Mouse (Mus musculus) intestine, embryonic 15.5 days (tissue): ENCODE data around the gene Hp1bp3. TPM values are rescaled to one million over a fixed set of nuclear protein-coding genes. Genes with fewer than 3 reads are reported as not detected.

Source experiments
- ATAC-seq: fragments of 200-750 bp; cut with Nextera tagmentation; 2 replicates; pipeline ENCODE4 v1.8.0; 2017; ENCODE audit warnings: moderate TSS enrichment, moderate library complexity
- H3K27ac ChIP-seq: fragments of 300-500 bp; sonication (generic); 2 replicates; pipeline ENCODE4 v1.5.1; 2015; ENCODE audit warnings: mild to moderate bottlenecking, inconsistent platforms
- H3K27me3 ChIP-seq: fragments of 300-500 bp; sonication (generic); replicated peaks from 2 replicates; pipeline ENCODE4 v1.6.1; 2015; ENCODE audit warnings: inconsistent platforms
- H3K36me3 ChIP-seq: fragments of 300-500 bp; sonication (generic); 2 replicates; pipeline ENCODE4 v1.6.1; 2015; ENCODE audit warnings: inconsistent platforms
- H3K4me1 ChIP-seq: fragments of 300-500 bp; sonication (generic); replicated peaks from 2 replicates; pipeline ENCODE4 v1.6.1; 2015; ENCODE audit warnings: inconsistent platforms
- H3K4me2 ChIP-seq: fragments of 300-500 bp; sonication (generic); replicated peaks from 2 replicates; pipeline ENCODE4 v1.6.1; 2015; ENCODE audit warnings: mild to moderate bottlenecking, inconsistent platforms
- H3K4me3 ChIP-seq: fragments of 300-500 bp; sonication (generic); replicated peaks from 2 replicates; pipeline ENCODE4 v1.5.1; 2015; ENCODE audit warnings: inconsistent platforms
- H3K9ac ChIP-seq: fragments of 300-500 bp; sonication (generic); 2 replicates; pipeline ENCODE4 v1.6.1; 2015; ENCODE audit warnings: inconsistent platforms
- H3K9me3 ChIP-seq: fragments of 300-500 bp; sonication (generic); 2 replicates; pipeline ENCODE4 v1.6.1; 2016; ENCODE audit warnings: inconsistent platforms
- WGBS: fragments of 180-500 bp; shearing (Covaris S2); methylation state at CpG from one replicate; pipeline ENCODE4 v1.1.7; 2015; 5-methylcytosine and 5-hydroxymethylcytosine counted together
- polyA plus RNA-seq: library from polyadenylated mRNA; unstranded; fragments of >200 nt; fragmentation: Nextera tagmentation; extraction: Ambion mirVana; gene quantifications from 2 replicates; pipeline ENCODE4 v1.2.1, GENCODE M21; 2015

Gene Hp1bp3
- polyA plus RNA-seq, 1 experiment from 2014 or later = 129 TPM

GRCm38 (mm10) chr4:138278346-138278745, 62.2 kb downstream of the Hp1bp3 start:
- Histone ChIP-seq H3K4me3 (no peak overlapping the region), H3K4me2 (no peak overlapping the region), H3K9ac (no peak overlapping the region), H3K36me3 (no peaks in the 10 kb centered on the region), H3K27me3 (no peaks in the 10 kb centered on the region), H3K4me1 (no peaks in the 10 kb centered on the region), H3K27ac (no peak overlapping the region), H3K9me3 (no peaks in the 10 kb centered on the region)
- no peak for ATAC-seq
- 67% methylated on average over 7 of the region's 7 CpGs for WGBS

GRCm38 (mm10) chr4:138282834-138283233, 66.7 kb downstream of the Hp1bp3 start:
- Histone ChIP-seq H3K4me3 (no peak overlapping the region), H3K27me3 (no peaks in the 10 kb centered on the region), H3K36me3 (no peaks in the 10 kb centered on the region), H3K9me3 (no peaks in the 10 kb centered on the region), H3K9ac (no peak overlapping the region), H3K4me2 (no peak overlapping the region), H3K27ac (no peak overlapping the region), H3K4me1 (no peaks in the 10 kb centered on the region)
- 28% methylated on average over 4 of the region's 4 CpGs for WGBS
- peak; percentile 56; the same call in 1 of the 2 replicates for ATAC-seq

GRCm38 (mm10) chr4:138286411-138286810, 70.3 kb downstream of the Hp1bp3 start:
- Histone ChIP-seq H3K9me3 (no peaks in the 10 kb centered on the region), H3K9ac (no peak overlapping the region), H3K27me3 (no peaks in the 10 kb centered on the region), H3K36me3 (no peaks in the 10 kb centered on the region), H3K4me1 (no peaks in the 10 kb centered on the region), H3K27ac (no peak overlapping the region), H3K4me2 (no peak overlapping the region), H3K4me3 (no peak overlapping the region)
- no peak for ATAC-seq
- 85% methylated on average over 12 of the region's 12 CpGs for WGBS

GRCm38 (mm10) chr4:138288691-138289090, 72.6 kb downstream of the Hp1bp3 start:
- 85% methylated on average over 7 of the region's 7 CpGs for WGBS
- no peak overlapping the region for H3K9ac ChIP-seq
- H3K4me2 ChIP-seq = no peak overlapping the region

GRCm38 (mm10) chr4:138292028-138292427, 75.9 kb downstream of the Hp1bp3 start:
- Histone ChIP-seq H3K4me1 (peaks cover 7% of the 10 kb centered on the region), H3K9ac (no peak overlapping the region), H3K27ac (peak overlapping the region; percentile 56), H3K4me3 (no peak overlapping the region), H3K27me3 (no peaks in the 10 kb centered on the region), H3K4me2 (no peak overlapping the region), H3K9me3 (no peaks in the 10 kb centered on the region), H3K36me3 (no peaks in the 10 kb centered on the region)
- 80% methylated on average over 13 of the region's 13 CpGs for WGBS
- 0 out of 2 replicates have a peak, but pooled peaks have one; percentile 67 for ATAC-seq

More at GRCm38 (mm10) chr4:138288691-138289090, 72.6 kb downstream of the Hp1bp3 start:
- ATAC-seq = no peak
- no peak overlapping the region for H3K27ac ChIP-seq
- no peaks in the 10 kb centered on the region for H3K36me3 ChIP-seq
- H3K4me1 ChIP-seq = peaks cover 7% of the 10 kb centered on the region
- no peak overlapping the region for H3K4me3 ChIP-seq
- H3K27me3 ChIP-seq = no peaks in the 10 kb centered on the region
- no peaks in the 10 kb centered on the region for H3K9me3 ChIP-seq

- Histone ChIP-seq H3K36me3 (no peaks in the 10 kb centered on the region), H3K9me3 (no peaks in the 10 kb centered on the region), H3K9ac (no peak overlapping the region), H3K27ac (no peak overlapping the region), H3K27me3 (no peaks in the 10 kb centered on the region), H3K4me1 (peaks cover 7% of the 10 kb centered on the region), H3K4me2 (no peak overlapping the region), H3K4me3 (no peak overlapping the region)
- ATAC-seq = no peak; the same call in 1 of the 2 replicates
- 74% methylated on average over 18 of the region's 18 CpGs for WGBS
These were observed 77.3 kb downstream of the Hp1bp3 start for GRCm38 (mm10) chr4:138293261-138293948.

GRCm38 (mm10) chr4:138293949-138294550, 78.0 kb downstream of the Hp1bp3 start:
- H3K27me3 ChIP-seq = no peaks in the 10 kb centered on the region
- H3K4me2 ChIP-seq = no peak overlapping the region
- H3K27ac ChIP-seq = no peak overlapping the region
- H3K9ac ChIP-seq = no peak overlapping the region
- ATAC-seq = no peak; the same call in 1 of the 2 replicates
- H3K36me3 ChIP-seq = no peaks in the 10 kb centered on the region
- H3K4me1 ChIP-seq = peaks cover 7% of the 10 kb centered on the region
- H3K4me3 ChIP-seq = no peak overlapping the region
- no peaks in the 10 kb centered on the region for H3K9me3 ChIP-seq
- 78% methylated on average over 11 of the region's 14 CpGs for WGBS

Other genes starting within 250 kb of the Hp1bp3 start
- gene Eif4g3, start 223.3 kb upstream of the Hp1bp3 start, polyA plus RNA-seq = 24.2 and 25.1 TPM in 2 replicates
- 0.62 and 0.69 TPM in 2 replicates for gene Sh2d5, start 34.1 kb downstream of the Hp1bp3 start, polyA plus RNA-seq
- 0.83 and 0.95 TPM in 2 replicates for gene Kif17, start 34.1 kb downstream of the Hp1bp3 start, polyA plus RNA-seq
- 379 and 414 TPM in 2 replicates for gene Ddost, start 88.4 kb downstream of the Hp1bp3 start, polyA plus RNA-seq
- gene Pink1, start 110.0 kb downstream of the Hp1bp3 start, polyA plus RNA-seq = 35.9 and 36.1 TPM in 2 replicates
- 26.5 and 30.5 TPM in 2 replicates for gene Cda, start 151.7 kb downstream of the Hp1bp3 start, polyA plus RNA-seq
- gene Fam43b, start 180.2 kb downstream of the Hp1bp3 start, polyA plus RNA-seq = 0.05 TPM in 1 of 2 replicates, not detected in the other
- 24.9 and 25.7 TPM in 2 replicates for gene Mul1, start 218.4 kb downstream of the Hp1bp3 start, polyA plus RNA-seq
- 4.8 and 5.5 TPM in 2 replicates for gene Camk2n1, start 238.0 kb downstream of the Hp1bp3 start, polyA plus RNA-seq